In the genomic region with DNA sequence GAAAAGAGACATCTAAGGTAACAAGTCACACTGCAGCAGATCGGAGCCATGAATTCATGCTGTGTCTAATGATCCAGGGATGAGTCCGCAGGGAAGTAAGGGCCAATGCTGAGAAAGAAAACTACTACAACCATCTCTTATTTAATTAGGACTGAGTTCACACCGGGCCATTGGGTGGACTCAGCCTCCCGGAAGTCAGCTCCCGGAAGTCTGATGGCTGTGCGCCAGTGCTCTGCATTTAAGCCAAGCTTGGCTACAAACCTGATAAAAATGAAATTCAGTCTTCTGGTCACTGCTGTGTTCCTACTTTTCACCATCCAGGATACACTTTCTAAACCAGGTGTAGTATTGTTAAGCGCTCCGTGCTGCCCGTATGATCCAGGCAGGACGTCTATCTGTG, we compare ENCODE assay signal across 15 mouse cellular contexts.
DNase-seq lines count a peak whose midpoint lies in the region; ATAC-seq and TF ChIP-seq lines count a peak whose summit lies in the region.
"Had no signal": no experiment of that assay in that cellular context is flagged by ENCODE, and none has a peak within 500 bp of the region (broad histone marks: within the 10 kb centered on the region; RNA-seq: fewer than 3 reads in every experiment).

No protein-coding gene starts in this region.

- no peaks in the 10 kb centered on the region for H3K36me3 ChIP-seq in intestine, embryonic 16.5 days (ENCODE audit: control insufficient read depth, insufficient read depth, low read length)
- H3K36me3 ChIP-seq: forebrain, embryonic 15.5 days; G1E; heart, embryonic 15.5 days; intestine, embryonic 15.5 days; limb, embryonic 13.5 days had no signal

- no peak overlapping the region for H3K4me2 ChIP-seq in intestine, embryonic 16.5 days (ENCODE audit: low read depth, low read length)
- H3K4me2 ChIP-seq: forebrain, embryonic 15.5 days; heart, embryonic 15.5 days; intestine, embryonic 15.5 days; limb, embryonic 13.5 days had no signal

- DNase-seq in adrenal gland, postnatal 10 days = peak; percentile 62
- DNase-seq in adrenal gland, postnatal 4 days (ENCODE audit: low spot score in 2 of 2) = no peak
- peak; percentile 6 for DNase-seq in ovary, postnatal 14 days (ENCODE audit: low spot score)
- DNase-seq in ovary, adult 18-20 months (ENCODE audit: low spot score) = no peak
- DNase-seq in heart, postnatal 4 days = peak; percentile 68
- DNase-seq in thymus, postnatal 0 days (ENCODE audit: low spot score) = no peak
- DNase-seq: cerebellum, adult 18-20 months; thymus, postnatal 25 days had no signal

- H3K4me3 ChIP-seq in olfactory bulb, adult 2 months (ENCODE audit: insufficient read depth, low read depth, low read length) = no peak overlapping the region
- H3K4me3 ChIP-seq in intestine, embryonic 16.5 days (ENCODE audit: low read length) = no peak overlapping the region
- H3K4me3 ChIP-seq: forebrain, embryonic 15.5 days; heart, embryonic 15.5 days; intestine, embryonic 15.5 days; limb, embryonic 13.5 days had no signal

- no peaks in the 10 kb centered on the region for H3K9me3 ChIP-seq in intestine, embryonic 16.5 days (ENCODE audit: control insufficient read depth, low read length)
- H3K9me3 ChIP-seq: forebrain, embryonic 15.5 days; G1E; heart, embryonic 15.5 days; intestine, embryonic 15.5 days; limb, embryonic 13.5 days had no signal

- H3K4me1 ChIP-seq in olfactory bulb, adult 2 months (ENCODE audit: control insufficient read depth, insufficient read depth, low read length) = no peaks in the 10 kb centered on the region
- no peaks in the 10 kb centered on the region for H3K4me1 ChIP-seq in intestine, embryonic 16.5 days (ENCODE audit: control insufficient read depth, insufficient read depth, low read length)
- H3K4me1 ChIP-seq: forebrain, embryonic 15.5 days; intestine, embryonic 15.5 days; limb, embryonic 13.5 days had no signal

- no peak for TF ChIP-seq POLR2A in olfactory bulb, adult 2 months (IDR thresholded peaks at IDR 0.05; ENCODE audit: insufficient read depth, low read depth, low read length)

- ATAC-seq in intestine, embryonic 16.5 days = no peak
- ATAC-seq: forebrain, embryonic 15.5 days; intestine, embryonic 15.5 days had no signal

- 65% methylated on average over 10 of the region's 10 CpGs for WGBS in olfactory bulb, adult 2 months
- 80% methylated on average over 10 of the region's 10 CpGs for WGBS in intestine, embryonic 16.5 days

- no peak overlapping the region for H3K9ac ChIP-seq in intestine, embryonic 16.5 days (ENCODE audit: low read depth, low read length)
- H3K9ac ChIP-seq: forebrain, embryonic 15.5 days; heart, embryonic 15.5 days; intestine, embryonic 15.5 days; limb, embryonic 13.5 days had no signal

- TF ChIP-seq CTCF in olfactory bulb, adult 2 months (IDR thresholded peaks at IDR 0.05; ENCODE audit: insufficient read depth, low read depth, low read length) = no peak

- H3K27me3 ChIP-seq in intestine, embryonic 16.5 days (replicated peaks; ENCODE audit: control insufficient read depth, insufficient read depth, low read length) = no peaks in the 10 kb centered on the region
- H3K27me3 ChIP-seq: forebrain, embryonic 15.5 days; heart, embryonic 15.5 days; intestine, embryonic 15.5 days; limb, embryonic 13.5 days had no signal

- 0 out of 2 replicates have a peak overlapping the region, but pooled peaks have one; percentile 0 for H3K27ac ChIP-seq in olfactory bulb, adult 2 months (ENCODE audit: insufficient read depth, low read depth, low read length)
- no peak overlapping the region for H3K27ac ChIP-seq in intestine, embryonic 16.5 days (ENCODE audit: low read length)
- H3K27ac ChIP-seq: forebrain, embryonic 15.5 days; heart, embryonic 15.5 days; intestine, embryonic 15.5 days; limb, embryonic 13.5 days had no signal

Comparison
In these comparisons a context has a peak if more than half of its experiments do, and no peak if none do; other contexts are left out.
1. DNase-seq: peak in adrenal gland, postnatal 10 days (single experiment), ovary, postnatal 14 days (single experiment) and heart, postnatal 4 days (single experiment); none in adrenal gland, postnatal 4 days (0 of 2), ovary, adult 18-20 months (single experiment) and thymus, postnatal 0 days (single experiment).